10 mouse cellular contexts compared by ENCODE assay signal in the genomic region with DNA sequence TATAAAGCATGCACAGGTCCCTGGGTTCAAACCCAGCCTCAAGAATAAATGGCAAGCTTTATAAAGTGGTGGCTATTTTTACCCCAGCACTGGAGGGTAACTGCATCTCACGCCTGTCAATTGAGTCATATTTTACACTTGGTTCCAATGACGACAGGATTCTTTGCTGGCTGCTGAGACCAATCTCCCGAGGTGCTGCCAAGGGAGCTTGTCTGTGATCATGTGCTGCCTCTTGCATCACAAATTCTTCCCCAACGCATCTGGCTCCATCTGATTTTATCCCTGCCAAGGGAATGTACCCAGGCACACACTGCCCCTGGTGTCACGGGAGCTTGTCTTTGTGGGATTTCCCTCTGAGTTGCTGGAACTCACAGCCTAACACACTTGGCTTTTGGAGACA.
A peak's percentile ranks its signal among the peaks of the same experiment; 100 is the strongest.
DNase-seq lines count a peak whose midpoint lies in the region; ATAC-seq and TF ChIP-seq lines count a peak whose summit lies in the region.
"Had no signal": no experiment of that assay in that cellular context is flagged by ENCODE, and none has a peak within 500 bp of the region (broad histone marks: within the 10 kb centered on the region; RNA-seq: fewer than 3 reads in every experiment).

No protein-coding gene starts in this region.

- DNase-seq in frontal cortex, postnatal 14 days (ENCODE audit: low spot score in 2 of 2) = no peak
- DNase-seq in MN1 (ENCODE audit: low spot score) = peak; percentile 60
- DNase-seq in forebrain, postnatal 0 days = peak; percentile 24
- peak; percentile 47 to 59 for DNase-seq in heart, postnatal 36 days
- no peak for DNase-seq in B cell, adult 2 months
- no peak for DNase-seq in cerebellum, adult 11 months
- DNase-seq: thymus, postnatal 36 days had no signal

- intact Hi-C loops in heart, postnatal 36 days (cut with DNase I) = loop anchor here (5.0 kb wide), 1 partner anchor 124 kb away; no protein-coding TSS in a partner anchor

- H3K36me3 ChIP-seq in forebrain, postnatal 0 days (ENCODE audit: insufficient read depth) = no peaks in the 10 kb centered on the region

- H3K9ac ChIP-seq in forebrain, postnatal 0 days = no peak overlapping the region

- no peak overlapping the region for H3K4me3 ChIP-seq in forebrain, postnatal 0 days (ENCODE audit: low read depth, low read length)

- no peaks in the 10 kb centered on the region for H3K9me3 ChIP-seq in forebrain, postnatal 0 days (ENCODE audit: low read length)

- H3K27me3 ChIP-seq in forebrain, postnatal 0 days (ENCODE audit: insufficient read depth, low read length) = no peaks in the 10 kb centered on the region
- H3K27me3 ChIP-seq: CH12.LX had no signal

- no peak for TF ChIP-seq CTCF in forebrain, postnatal 0 days (IDR thresholded peaks at IDR 0.05; ENCODE audit: low read depth)

- H3K4me2 ChIP-seq in forebrain, postnatal 0 days (ENCODE audit: low read depth) = no peak overlapping the region

- H3K4me1 ChIP-seq in forebrain, postnatal 0 days (ENCODE audit: insufficient read depth) = no peaks in the 10 kb centered on the region

- peak; percentile 65 for ATAC-seq in frontal cortex, adult (ENCODE audit: low TSS enrichment)
- peak; percentile 51 for ATAC-seq in forebrain, postnatal 0 days
- no peak for ATAC-seq in activated CD4-positive, CD25-positive, alpha-beta regulatory T cell, adult 4 months

- 48% methylated on average over 5 of the region's 5 CpGs for WGBS in forebrain, postnatal 0 days

- H3K27ac ChIP-seq in forebrain, postnatal 0 days (ENCODE audit: low read depth, low read length) = no peak overlapping the region

Comparison
In these comparisons a context has a peak if more than half of its experiments do, and no peak if none do; other contexts are left out.
1. DNase-seq: peak in MN1 (single experiment), forebrain, postnatal 0 days (single experiment) and heart, postnatal 36 days (2 of 2); none in frontal cortex, postnatal 14 days (0 of 2), B cell, adult 2 months (0 of 2) and cerebellum, adult 11 months (single experiment).